Mouse (Mus musculus) frontal cortex, adult (tissue): ENCODE data around the gene Cks2.
"Not testable (repeated sequence)": the region's sequence is repeated elsewhere in the genome, so short reads cannot be mapped to it uniquely, and the experiment has no call there.

Experiments
- ATAC-seq: cut with Nextera tagmentation; 2 replicates; pipeline ENCODE4 v1.9.2; 2017; ENCODE audit warnings: mild to moderate bottlenecking, moderate library complexity, mixed read lengths; ENCODE audit not compliant: low TSS enrichment

Gene Cks2

GRCm38 (mm10) chr13:51638958-51639357 is 6.1 kb upstream of the Cks2 start:
- ATAC-seq: no peak

GRCm38 (mm10) chr13:51641424-51641823 is 3.6 kb upstream of the Cks2 start:
- no peak for ATAC-seq

GRCm38 (mm10) chr13:51642171-51642778 is 2.8 kb upstream of the Cks2 start:
- no peak for ATAC-seq

- no peak; the same call in 1 of the 2 replicates for ATAC-seq
These were observed 856 bp upstream of the Cks2 start for GRCm38 (mm10) chr13:51643924-51644828.

GRCm38 (mm10) chr13:51645872-51646271 is 840 bp downstream of the Cks2 start:
- no peak for ATAC-seq

GRCm38 (mm10) chr13:51646362-51647027 is 1.5 kb downstream of the Cks2 start:
- ATAC-seq: no peak

- no peak for ATAC-seq
These were observed 2.7 kb downstream of the Cks2 start for GRCm38 (mm10) chr13:51647770-51648169.

GRCm38 (mm10) chr13:51648237-51648636 is 3.2 kb downstream of the Cks2 start:
- ATAC-seq: no peak

- no peak for ATAC-seq
These were observed 4.7 kb downstream of the Cks2 start for GRCm38 (mm10) chr13:51649740-51650139.

- peak; percentile 98 for ATAC-seq
These were observed 6.5 kb downstream of the Cks2 start, which contains the start of gene Secisbp2 for GRCm38 (mm10) chr13:51651408-51652064. TSS of gene Secisbp2 (plus strand) at chr13:51651697.

- no peak for ATAC-seq
These were observed 8.1 kb downstream of the Cks2 start for GRCm38 (mm10) chr13:51653159-51653558.

- ATAC-seq: no peak
These were observed 8.9 kb downstream of the Cks2 start for GRCm38 (mm10) chr13:51653961-51654360.

- ATAC-seq: no peak
These were observed 11.6 kb downstream of the Cks2 start for GRCm38 (mm10) chr13:51656516-51657235.

- ATAC-seq: no peak
These were observed 13.1 kb downstream of the Cks2 start for GRCm38 (mm10) chr13:51658094-51658493.

- ATAC-seq: peak; percentile 72; the same call in 1 of the 2 replicates
These were observed 14.5 kb downstream of the Cks2 start for GRCm38 (mm10) chr13:51659573-51659972.

- ATAC-seq: no peak
These were observed 18.5 kb downstream of the Cks2 start for GRCm38 (mm10) chr13:51663561-51663960.

GRCm38 (mm10) chr13:51668195-51668594 is 23.2 kb downstream of the Cks2 start:
- not testable (repeated sequence) for ATAC-seq

GRCm38 (mm10) chr13:51676641-51677040 is 31.6 kb downstream of the Cks2 start:
- no peak for ATAC-seq

GRCm38 (mm10) chr13:51677041-51677440 is 32.0 kb downstream of the Cks2 start:
- ATAC-seq: no peak

GRCm38 (mm10) chr13:51677630-51678185 is 32.7 kb downstream of the Cks2 start:
- no peak for ATAC-seq

GRCm38 (mm10) chr13:51678687-51679086 is 33.7 kb downstream of the Cks2 start:
- ATAC-seq: no peak
